Mouse (Mus musculus): Measurements from ENCODE around the gene Fam216b. TPM values are rescaled to one million over a fixed set of nuclear protein-coding genes. Genes with fewer than 3 reads are reported as not detected.
A peak's percentile ranks its signal among the peaks of the same experiment; 100 is the strongest.

Fam216b gene
- total and polyA plus RNA-seq, 3 experiments = not detected

DNA sequence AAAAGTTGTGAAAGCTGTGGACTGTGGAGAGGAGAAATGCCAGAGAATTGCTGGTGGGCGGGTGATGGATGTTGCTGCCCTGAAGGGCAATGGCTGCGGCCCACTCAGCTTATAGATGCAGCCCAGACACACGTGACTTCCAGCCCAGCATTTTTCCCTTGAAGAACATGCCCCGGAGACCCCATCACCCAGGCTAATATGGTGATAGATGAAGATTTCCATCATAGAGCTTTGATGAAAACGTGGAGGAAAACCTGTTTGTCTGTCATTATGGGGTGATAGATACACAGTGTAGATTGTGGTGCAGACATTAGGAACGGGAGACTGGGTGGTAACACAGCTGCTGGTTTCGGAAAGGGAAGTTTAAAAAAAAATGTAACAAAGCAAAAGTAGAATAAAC, 31.4 kb downstream of the Fam216b start:
- no peaks in the 10 kb centered on the region for H3K9me3 ChIP-seq (replicated peaks; ENCODE audit: insufficient read depth, low read length)
- no peaks in the 10 kb centered on the region for H3K36me3 ChIP-seq (ENCODE audit: control insufficient read depth in 1 of 2, insufficient read depth in 2 of 2, low read length in 2 of 2)
- H3K27me3 ChIP-seq (ENCODE audit: control insufficient read depth in 1 of 2, insufficient read depth in 2 of 2, low read length in 2 of 2) = no peaks in the 10 kb centered on the region
- H3K4me1 ChIP-seq (ENCODE audit: control insufficient read depth in 1 of 2, insufficient read depth in 2 of 2, low read length in 2 of 2) = no peaks in the 10 kb centered on the region
- H3K9ac ChIP-seq (ENCODE audit: control insufficient read depth, low read depth, low read length, poor library complexity, severe bottlenecking) = no peak overlapping the region
- H3K27ac ChIP-seq (ENCODE audit: control insufficient read depth, low read depth, low read length) = no peak overlapping the region
- no peaks in the 10 kb centered on the region for H3K79me2 ChIP-seq (ENCODE audit: control insufficient read depth, insufficient read depth, low read length, poor library complexity)
- no peak for DNase-seq (ENCODE audit: low read depth, low spot score)
- TF ChIP-seq CHD2 (IDR thresholded peaks at IDR 0.05; ENCODE audit: low read length) (no peak), TAL1 (IDR thresholded peaks at IDR 0.05; ENCODE audit: low read length) (no peak), JUND (IDR thresholded peaks at IDR 0.05; ENCODE audit: low read depth, low read length) (no peak)
- no peak overlapping the region for H3K4me3 ChIP-seq (ENCODE audit: control insufficient read depth in 1 of 2, insufficient read depth in 1 of 2, low read depth in 2 of 2, low read length in 2 of 2)

DNA sequence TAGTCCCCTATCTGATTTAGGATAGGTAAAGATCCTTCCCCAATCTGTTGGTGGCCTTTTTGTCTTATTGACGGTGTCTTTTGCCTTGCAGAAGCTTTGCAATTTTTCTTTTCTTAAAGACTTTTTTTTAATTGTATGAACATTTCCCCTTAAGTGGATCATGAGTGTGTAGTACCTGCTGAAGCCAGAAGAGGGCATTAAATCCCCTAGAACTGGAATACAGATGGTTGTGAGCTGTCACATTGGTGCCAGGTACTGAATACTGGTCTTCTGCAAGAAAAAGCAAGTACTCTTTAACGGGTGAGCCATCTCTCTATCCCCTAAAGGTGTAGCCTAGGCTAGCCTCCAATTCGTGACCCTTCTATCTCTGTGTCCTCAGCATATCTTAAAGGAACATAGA, 32.4 kb downstream of the Fam216b start:
- DNase-seq (ENCODE audit: low read depth, low spot score) = peak; percentile 2
- H3K27me3 ChIP-seq (ENCODE audit: control insufficient read depth in 1 of 2, insufficient read depth in 2 of 2, low read length in 2 of 2) = no peaks in the 10 kb centered on the region
- no peaks in the 10 kb centered on the region for H3K79me2 ChIP-seq (ENCODE audit: control insufficient read depth, insufficient read depth, low read length, poor library complexity)
- H3K9me3 ChIP-seq (replicated peaks; ENCODE audit: insufficient read depth, low read length) = no peaks in the 10 kb centered on the region
- TF ChIP-seq ZC3H11A (IDR thresholded peaks at IDR 0.05; ENCODE audit: low read depth, low read length) = no peak
- no peak for TF ChIP-seq MXI1 (IDR thresholded peaks at IDR 0.05; ENCODE audit: low read depth, low read length)
- TF ChIP-seq TCF12 (IDR thresholded peaks at IDR 0.05; ENCODE audit: low read depth, low read length) = no peak
- TF ChIP-seq MYC (IDR thresholded peaks at IDR 0.05; ENCODE audit: low read depth, low read length) = no peak
- TF ChIP-seq E2F4 (IDR thresholded peaks at IDR 0.05; ENCODE audit: borderline replicate concordance, low read depth, low read length) = no peak
- TF ChIP-seq MAX (IDR thresholded peaks at IDR 0.05; ENCODE audit: low read length) = no peak
- TF ChIP-seq GABPA (IDR thresholded peaks at IDR 0.05; ENCODE audit: low read depth, low read length) = no peak
- no peak for TF ChIP-seq RAD21 (IDR thresholded peaks at IDR 0.05; ENCODE audit: low read depth, low read length)
- no peak for TF ChIP-seq POLR2A (IDR thresholded peaks at IDR 0.05; ENCODE audit: control insufficient read depth in 1 of 2, insufficient read depth in 1 of 2, low read depth in 1 of 2, low read length in 2 of 2, poor library complexity in 1 of 2)
- no peak for TF ChIP-seq CHD1 (IDR thresholded peaks at IDR 0.05; ENCODE audit: low read depth, low read length)
- no peak for TF ChIP-seq ZNF384 (IDR thresholded peaks at IDR 0.05; ENCODE audit: low read depth, low read length)
- TF ChIP-seq JUND (IDR thresholded peaks at IDR 0.05; ENCODE audit: low read depth, low read length) = no peak
- no peak for TF ChIP-seq ELF1 (IDR thresholded peaks at IDR 0.05; ENCODE audit: low read depth, low read length)
- TF ChIP-seq POLR2AphosphoS5 (IDR thresholded peaks at IDR 0.05; ENCODE audit: borderline replicate concordance, low read depth, low read length) = no peak
- no peak for TF ChIP-seq TAL1 (IDR thresholded peaks at IDR 0.05; ENCODE audit: low read length)
- no peak for TF ChIP-seq MAFK (IDR thresholded peaks at IDR 0.05; ENCODE audit: borderline replicate concordance, low read depth, low read length)
- TF ChIP-seq ETS1 (IDR thresholded peaks at IDR 0.05; ENCODE audit: low read depth, low read length) = no peak
- TF ChIP-seq USF1 (IDR thresholded peaks at IDR 0.05; ENCODE audit: low read depth, low read length) = no peak
- TF ChIP-seq HCFC1 (IDR thresholded peaks at IDR 0.05; ENCODE audit: low read depth, low read length) = no peak
- no peak for TF ChIP-seq KAT2A (conservative IDR thresholded peaks at IDR 0.05; ENCODE audit: low read depth, low read length)
- H3K4me3 ChIP-seq (ENCODE audit: control insufficient read depth in 1 of 2, insufficient read depth in 1 of 2, low read depth in 2 of 2, low read length in 2 of 2) = no peak overlapping the region
- H3K9ac ChIP-seq (ENCODE audit: control insufficient read depth, low read depth, low read length, poor library complexity, severe bottlenecking) = no peak overlapping the region
- H3K27ac ChIP-seq (ENCODE audit: control insufficient read depth, low read depth, low read length) = no peak overlapping the region
- no peaks in the 10 kb centered on the region for H3K36me3 ChIP-seq (ENCODE audit: control insufficient read depth in 1 of 2, insufficient read depth in 2 of 2, low read length in 2 of 2)
- no peaks in the 10 kb centered on the region for H3K4me1 ChIP-seq (ENCODE audit: control insufficient read depth in 1 of 2, insufficient read depth in 2 of 2, low read length in 2 of 2)
